Mouse (Mus musculus): ENCODE results near the gene Rassf1. TPM values are rescaled to one million over a fixed set of nuclear protein-coding genes. Genes with fewer than 3 reads are reported as not detected.
A peak's percentile ranks its signal among the peaks of the same experiment; 100 is the strongest.

Rassf1 gene
- polyA plus RNA-seq (2014; fragmentation: Nextera tagmentation; extraction: Ambion mirVana), result 53.6 and 54.1 TPM in 2 replicates

GRCm38 (mm10) chr9:107551117-107551889 lies at the start of gene Rassf1:
Gene Rassf1, plus strand, starts transcription at chr9:107551555.
- ATAC-seq (ENCODE audit: insufficient number of reproducible peaks, insufficient read depth, low FRiP score, low read depth), result peak; percentile 33
- peaks cover 50% of the 10 kb centered on the region for H3K4me1 ChIP-seq (ENCODE audit: control insufficient read depth, insufficient read depth, low read length)
- H3K27me3 ChIP-seq (ENCODE audit: control insufficient read depth, insufficient read depth, low read length), result no peaks in the 10 kb centered on the region
- no peaks in the 10 kb centered on the region for H3K36me3 ChIP-seq (ENCODE audit: control insufficient read depth, insufficient read depth, low read length)
- H3K9ac ChIP-seq (replicated peaks; ENCODE audit: low read depth, low read length), result peak within 1 kb of the TSS; percentile 60
- H3K27ac ChIP-seq (ENCODE audit: low read length), result peak within 1 kb of the TSS; percentile 40
- no peaks in the 10 kb centered on the region for H3K9me3 ChIP-seq (ENCODE audit: control insufficient read depth, low read depth, low read length)
- H3K4me2 ChIP-seq (replicated peaks; ENCODE audit: low read depth, low read length), result peak within 1 kb of the TSS; percentile 95
- WGBS, result 1% methylated on average over 63 of the region's 63 CpGs
- H3K4me3 ChIP-seq (ENCODE audit: low read depth, low read length), result peak within 1 kb of the TSS; percentile 74

GRCm38 (mm10) chr9:107502131-107502846 lies 49.1 kb upstream of the Rassf1 start:
- ATAC-seq (ENCODE audit: insufficient number of reproducible peaks, insufficient read depth, low FRiP score, low read depth), result no peak
- Histone ChIP-seq H3K27ac (ENCODE audit: low read length) (no peak overlapping the region), H3K4me2 (replicated peaks; ENCODE audit: low read depth, low read length) (no peak overlapping the region), H3K9me3 (ENCODE audit: control insufficient read depth, low read depth, low read length) (no peaks in the 10 kb centered on the region), H3K36me3 (ENCODE audit: control insufficient read depth, insufficient read depth, low read length) (no peaks in the 10 kb centered on the region), H3K4me1 (ENCODE audit: control insufficient read depth, insufficient read depth, low read length) (no peaks in the 10 kb centered on the region), H3K27me3 (ENCODE audit: control insufficient read depth, insufficient read depth, low read length) (no peaks in the 10 kb centered on the region), H3K9ac (replicated peaks; ENCODE audit: low read depth, low read length) (no peak overlapping the region), H3K4me3 (ENCODE audit: low read depth, low read length) (no peak overlapping the region)
- 86% methylated on average over 12 of the region's 12 CpGs for WGBS

DNA sequence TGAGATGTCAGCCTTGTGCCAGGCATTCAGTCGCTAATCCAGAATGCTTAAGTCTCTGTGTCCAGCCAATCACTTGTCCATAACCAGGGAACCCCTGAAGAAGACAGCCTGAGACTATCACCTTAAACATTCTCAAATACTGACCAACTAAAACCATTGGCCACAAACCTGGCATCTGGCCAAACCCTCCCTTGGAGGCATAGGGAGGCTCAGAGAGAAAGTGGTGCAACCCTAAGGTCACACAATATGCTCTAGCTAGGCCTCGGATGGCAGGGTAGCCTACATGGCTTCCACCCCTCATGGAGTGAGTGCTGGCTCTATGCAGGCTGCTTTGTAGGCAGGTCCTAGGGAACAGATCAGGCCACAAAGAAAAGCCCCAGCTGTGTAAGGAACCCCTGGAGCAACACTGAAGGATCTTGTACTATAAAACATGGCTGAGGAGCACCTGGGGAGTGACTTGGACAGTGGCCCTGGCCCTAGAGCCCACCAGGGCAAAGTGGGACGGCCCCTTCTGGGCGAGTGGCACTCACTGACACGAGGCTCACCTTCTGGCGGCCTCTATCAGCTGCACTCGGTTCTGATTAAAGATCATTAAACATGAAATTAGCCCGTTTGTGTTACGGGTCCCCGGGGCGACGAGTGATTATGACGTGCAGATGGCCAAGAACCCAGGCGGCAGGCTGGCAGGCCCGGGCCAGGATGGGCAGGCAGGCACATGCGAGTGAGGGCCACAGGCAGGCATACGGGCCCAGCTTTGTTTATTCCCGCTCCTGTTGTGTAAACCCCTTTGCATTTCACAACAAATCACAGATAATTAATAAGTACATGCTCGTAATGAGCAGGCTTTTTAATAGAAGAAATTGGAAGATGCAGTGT lies 46.5 kb upstream of the Rassf1 start:
- H3K27ac ChIP-seq (ENCODE audit: low read length), result no peak overlapping the region
- no peak for ATAC-seq (ENCODE audit: insufficient number of reproducible peaks, insufficient read depth, low FRiP score, low read depth)

DNA sequence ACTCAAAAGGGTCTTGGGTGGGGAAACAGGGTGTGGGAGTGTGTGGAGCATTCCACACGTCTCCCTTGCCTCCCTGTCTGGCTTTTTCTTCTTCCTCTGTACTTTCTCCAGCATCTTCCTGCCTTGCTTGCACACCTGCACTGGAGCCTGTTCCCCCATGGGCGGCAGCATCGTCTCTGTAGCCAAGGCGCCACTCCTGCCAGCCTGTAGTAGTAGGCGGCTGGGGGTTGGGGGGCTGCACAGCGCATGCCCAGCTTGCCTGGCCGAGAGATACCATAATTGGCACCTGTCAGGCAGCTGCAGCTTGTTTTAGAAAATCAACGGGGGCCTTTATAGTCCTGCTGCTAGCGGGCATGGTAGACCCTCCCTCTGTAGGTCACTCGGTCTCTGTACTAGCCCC lies 43.1 kb upstream of the Rassf1 start:
- Histone ChIP-seq H3K27me3 (ENCODE audit: control insufficient read depth, insufficient read depth, low read length) (no peaks in the 10 kb centered on the region), H3K9me3 (ENCODE audit: control insufficient read depth, low read depth, low read length) (no peaks in the 10 kb centered on the region), H3K4me3 (ENCODE audit: low read depth, low read length) (no peak overlapping the region), H3K36me3 (ENCODE audit: control insufficient read depth, insufficient read depth, low read length) (no peaks in the 10 kb centered on the region), H3K4me1 (ENCODE audit: control insufficient read depth, insufficient read depth, low read length) (no peaks in the 10 kb centered on the region), H3K27ac (ENCODE audit: low read length) (no peak overlapping the region), H3K9ac (replicated peaks; ENCODE audit: low read depth, low read length) (no peak overlapping the region), H3K4me2 (replicated peaks; ENCODE audit: low read depth, low read length) (no peak overlapping the region)
- 52% methylated on average over 10 of the region's 10 CpGs for WGBS
- no peak for ATAC-seq (ENCODE audit: insufficient number of reproducible peaks, insufficient read depth, low FRiP score, low read depth)

More for the DNA sequence above, 46.5 kb upstream of the Rassf1 start:
- 77% methylated on average over 19 of the region's 19 CpGs for WGBS
- Histone ChIP-seq H3K9ac (replicated peaks; ENCODE audit: low read depth, low read length) (no peak overlapping the region), H3K4me1 (ENCODE audit: control insufficient read depth, insufficient read depth, low read length) (no peaks in the 10 kb centered on the region), H3K9me3 (ENCODE audit: control insufficient read depth, low read depth, low read length) (no peaks in the 10 kb centered on the region), H3K4me3 (ENCODE audit: low read depth, low read length) (no peak overlapping the region), H3K27me3 (ENCODE audit: control insufficient read depth, insufficient read depth, low read length) (no peaks in the 10 kb centered on the region), H3K36me3 (ENCODE audit: control insufficient read depth, insufficient read depth, low read length) (no peaks in the 10 kb centered on the region), H3K4me2 (replicated peaks; ENCODE audit: low read depth, low read length) (no peak overlapping the region)

DNA sequence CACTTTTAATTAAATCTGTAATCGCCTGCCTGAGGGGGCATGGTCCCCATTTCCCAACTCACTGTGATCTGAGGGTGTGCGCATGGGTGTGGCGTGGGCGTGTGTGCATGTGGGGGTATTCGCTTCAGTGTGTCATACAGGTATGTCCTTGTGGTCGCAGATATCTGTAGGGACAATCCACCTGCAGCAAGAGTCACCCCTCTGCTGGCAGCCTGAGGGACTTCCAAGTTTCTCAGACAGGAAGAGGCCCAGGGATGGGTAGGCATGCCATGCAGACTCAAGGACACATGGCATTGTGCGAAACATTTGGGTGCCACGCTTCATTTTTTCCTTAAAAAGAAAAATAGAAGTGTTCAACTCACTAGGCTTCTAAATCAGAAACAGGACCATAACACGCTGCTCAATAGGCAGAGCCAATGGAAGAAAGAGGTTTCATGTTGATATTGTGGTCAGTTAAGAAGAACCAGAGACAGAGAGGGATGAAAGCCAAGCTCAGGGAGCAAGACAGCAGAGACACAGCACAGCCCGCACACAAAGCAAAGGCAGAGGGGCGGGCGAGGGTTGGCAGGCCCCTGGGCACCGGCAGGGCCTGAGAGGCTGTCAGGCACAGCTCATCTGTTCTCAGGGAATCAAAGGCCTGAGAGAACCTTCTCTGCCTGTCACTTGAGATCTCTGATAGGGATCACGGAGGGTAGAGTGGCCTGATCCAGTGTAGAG lies 40.8 kb upstream of the Rassf1 start:
- no peak for ATAC-seq (ENCODE audit: insufficient number of reproducible peaks, insufficient read depth, low FRiP score, low read depth)
- 78% methylated on average over 14 of the region's 14 CpGs for whole genome bisulfite sequencing
- H3K9me3 ChIP-seq (ENCODE audit: control insufficient read depth, low read depth, low read length), result no peaks in the 10 kb centered on the region
- no peaks in the 10 kb centered on the region for H3K4me1 ChIP-seq (ENCODE audit: control insufficient read depth, insufficient read depth, low read length)
- no peak overlapping the region for H3K4me2 ChIP-seq (replicated peaks; ENCODE audit: low read depth, low read length)
- no peak overlapping the region for H3K9ac ChIP-seq (replicated peaks; ENCODE audit: low read depth, low read length)
- H3K4me3 ChIP-seq (ENCODE audit: low read depth, low read length), result no peak overlapping the region
- no peaks in the 10 kb centered on the region for H3K36me3 ChIP-seq (ENCODE audit: control insufficient read depth, insufficient read depth, low read length)
- H3K27me3 ChIP-seq (ENCODE audit: control insufficient read depth, insufficient read depth, low read length), result no peaks in the 10 kb centered on the region
- no peak overlapping the region for H3K27ac ChIP-seq (ENCODE audit: low read length)

DNA sequence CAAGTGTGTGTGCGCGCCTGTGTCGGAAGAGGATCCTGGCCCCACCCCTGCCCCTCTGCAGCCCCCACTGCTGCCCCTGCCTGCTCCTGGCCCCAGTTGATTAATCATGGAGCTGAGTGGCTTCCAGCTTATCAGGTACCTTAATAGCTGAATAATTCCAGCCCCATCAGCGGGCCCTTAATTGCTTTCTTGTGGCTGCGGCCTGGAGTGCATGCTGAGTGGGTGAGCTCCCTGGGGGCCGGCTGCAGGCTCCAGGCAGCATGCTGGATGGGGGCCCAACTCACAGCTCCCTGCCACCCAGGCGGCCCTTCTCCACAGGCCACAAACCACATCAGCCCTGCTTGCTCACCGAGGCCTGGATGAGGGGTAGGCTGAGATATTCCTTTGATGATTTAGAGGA lies 39.9 kb upstream of the Rassf1 start:
- Histone ChIP-seq H3K4me3 (ENCODE audit: low read depth, low read length) (no peak overlapping the region), H3K4me1 (ENCODE audit: control insufficient read depth, insufficient read depth, low read length) (no peaks in the 10 kb centered on the region), H3K4me2 (replicated peaks; ENCODE audit: low read depth, low read length) (no peak overlapping the region), H3K9ac (replicated peaks; ENCODE audit: low read depth, low read length) (no peak overlapping the region), H3K27me3 (ENCODE audit: control insufficient read depth, insufficient read depth, low read length) (no peaks in the 10 kb centered on the region), H3K9me3 (ENCODE audit: control insufficient read depth, low read depth, low read length) (no peaks in the 10 kb centered on the region), H3K36me3 (ENCODE audit: control insufficient read depth, insufficient read depth, low read length) (no peaks in the 10 kb centered on the region), H3K27ac (ENCODE audit: low read length) (no peak overlapping the region)
- ATAC-seq (ENCODE audit: insufficient number of reproducible peaks, insufficient read depth, low FRiP score, low read depth), result no peak
- 45% methylated on average over 8 of the region's 8 CpGs for WGBS

DNA sequence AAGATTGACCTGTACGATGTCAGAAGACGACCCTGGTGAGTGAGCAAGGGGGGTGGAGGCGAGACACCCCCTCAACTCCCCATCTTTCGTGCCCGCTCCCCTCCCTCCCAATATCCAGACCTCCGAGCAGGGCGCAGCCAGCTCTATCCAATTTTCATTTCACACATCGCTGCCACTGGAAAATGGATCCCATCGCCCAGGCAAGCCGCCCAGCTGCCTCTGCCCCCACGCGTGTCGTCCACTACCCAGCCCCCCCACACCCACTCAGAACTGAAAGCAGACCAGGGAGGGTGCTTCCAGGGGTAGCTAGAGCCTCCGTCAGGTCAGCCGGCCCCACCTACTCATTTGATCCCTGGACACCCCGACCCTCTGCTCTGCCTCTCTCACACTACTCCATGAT lies 39.0 kb upstream of the Rassf1 start:
- 82% methylated on average over 16 of the region's 16 CpGs for WGBS
- H3K4me3 ChIP-seq (ENCODE audit: low read depth, low read length), result no peak overlapping the region
- H3K9me3 ChIP-seq (ENCODE audit: control insufficient read depth, low read depth, low read length), result no peaks in the 10 kb centered on the region
- H3K27ac ChIP-seq (ENCODE audit: low read length), result no peak overlapping the region
- no peaks in the 10 kb centered on the region for H3K4me1 ChIP-seq (ENCODE audit: control insufficient read depth, insufficient read depth, low read length)
- no peaks in the 10 kb centered on the region for H3K27me3 ChIP-seq (ENCODE audit: control insufficient read depth, insufficient read depth, low read length)
- no peaks in the 10 kb centered on the region for H3K36me3 ChIP-seq (ENCODE audit: control insufficient read depth, insufficient read depth, low read length)
- no peak for ATAC-seq (ENCODE audit: insufficient number of reproducible peaks, insufficient read depth, low FRiP score, low read depth)
- H3K9ac ChIP-seq (replicated peaks; ENCODE audit: low read depth, low read length), result no peak overlapping the region
- H3K4me2 ChIP-seq (replicated peaks; ENCODE audit: low read depth, low read length), result no peak overlapping the region

Measured in stomach, embryonic 14.5 days (tissue).